Mouse (Mus musculus): ENCODE results near the gene Pigu. TPM values are rescaled to one million over a fixed set of nuclear protein-coding genes. Genes with fewer than 3 reads are reported as not detected.

Pigu gene
- polyA plus RNA-seq, 1 experiment from 2014 or later: 63.6 TPM

DNA sequence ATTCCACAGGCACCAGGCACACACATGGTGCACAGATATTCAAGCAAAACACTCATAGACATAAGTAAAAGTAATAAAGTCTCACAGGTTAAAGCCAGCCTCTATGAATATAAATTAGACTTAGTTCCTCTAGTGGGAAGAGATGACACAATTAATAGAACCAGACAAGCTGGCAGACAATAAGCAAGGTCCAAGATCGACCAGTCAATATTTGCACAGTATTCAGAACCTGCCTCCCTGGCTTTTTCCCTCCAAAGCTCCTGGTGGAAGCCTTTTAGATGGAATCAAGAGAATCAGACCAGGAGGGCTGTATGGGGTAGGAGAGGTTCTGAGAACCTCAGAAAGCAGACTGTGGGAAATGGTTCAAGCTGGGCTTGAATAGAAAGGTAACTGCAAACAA lies 16.7 kb upstream of the Pigu start:
- H3K36me3 ChIP-seq (ENCODE audit: control insufficient read depth, insufficient read depth, low read length): no peaks in the 10 kb centered on the region
- H3K27me3 ChIP-seq (replicated peaks; ENCODE audit: control insufficient read depth, insufficient read depth, low read length): no peaks in the 10 kb centered on the region
- no peak overlapping the region for H3K27ac ChIP-seq (ENCODE audit: low read depth, low read length)
- ATAC-seq (no peak), DNase-seq (ENCODE audit: low spot score) (no peak)
- H3K9me3 ChIP-seq (replicated peaks; ENCODE audit: control insufficient read depth, low read length): no peaks in the 10 kb centered on the region
- H3K4me2 ChIP-seq (ENCODE audit: low read length): no peak overlapping the region
- H3K4me3 ChIP-seq (ENCODE audit: low read depth, low read length): no peak overlapping the region
- no peaks in the 10 kb centered on the region for H3K4me1 ChIP-seq (ENCODE audit: control insufficient read depth, insufficient read depth, low read length)
- H3K9ac ChIP-seq (ENCODE audit: low read length): no peak overlapping the region
- 80% methylated on average over 1 of the region's 1 CpGs for WGBS

DNA sequence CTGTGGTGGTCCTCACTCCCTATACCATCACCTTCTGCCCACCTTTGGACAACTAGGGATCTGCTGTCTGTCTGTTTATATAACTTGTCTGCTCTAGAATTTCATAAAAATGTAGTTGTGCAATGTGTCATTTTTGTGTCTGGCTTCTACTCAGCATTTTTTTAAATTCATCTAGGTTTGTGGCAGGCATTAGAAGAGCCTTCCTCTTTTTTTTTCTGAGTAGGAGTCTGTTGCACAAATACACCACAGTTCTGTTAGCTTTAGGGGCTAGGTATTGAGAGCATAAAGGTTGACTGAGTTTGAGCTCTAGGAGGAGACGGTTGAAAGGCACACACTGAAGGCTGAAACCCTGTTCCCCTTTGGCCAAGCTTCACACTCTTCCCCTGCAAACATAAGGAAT lies 16.1 kb upstream of the Pigu start:
- H3K4me1 ChIP-seq (ENCODE audit: control insufficient read depth, insufficient read depth, low read length): no peaks in the 10 kb centered on the region
- 71% methylated on average over 1 of the region's 1 CpGs for WGBS
- no peak for DNase-seq (ENCODE audit: low spot score)
- H3K27ac ChIP-seq (ENCODE audit: low read depth, low read length): no peak overlapping the region
- ATAC-seq: no peak
- no peaks in the 10 kb centered on the region for H3K9me3 ChIP-seq (replicated peaks; ENCODE audit: control insufficient read depth, low read length)
- H3K36me3 ChIP-seq (ENCODE audit: control insufficient read depth, insufficient read depth, low read length): no peaks in the 10 kb centered on the region
- H3K4me3 ChIP-seq (ENCODE audit: low read depth, low read length): no peak overlapping the region
- H3K9ac ChIP-seq (ENCODE audit: low read length): no peak overlapping the region
- H3K4me2 ChIP-seq (ENCODE audit: low read length): no peak overlapping the region
- H3K27me3 ChIP-seq (replicated peaks; ENCODE audit: control insufficient read depth, insufficient read depth, low read length): no peaks in the 10 kb centered on the region

DNA sequence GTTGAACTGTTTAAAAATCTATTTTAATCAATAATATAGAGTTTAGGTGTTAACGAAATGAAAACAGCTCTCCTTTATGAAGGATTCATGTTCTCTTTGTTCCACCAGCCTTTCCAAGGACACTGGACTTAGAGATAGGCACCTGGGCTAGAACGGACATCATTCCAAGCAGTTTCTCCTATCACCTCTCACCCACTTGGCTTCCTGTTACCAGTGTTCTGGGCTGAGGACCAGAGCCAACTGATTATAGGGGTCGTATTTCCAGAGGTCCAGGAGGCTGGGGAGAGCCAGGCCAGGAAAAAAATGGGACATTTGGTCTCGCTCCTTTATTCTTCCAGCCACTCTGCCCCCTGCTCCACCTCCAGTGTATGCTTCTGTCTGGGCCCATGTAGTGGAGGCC lies 15.2 kb upstream of the Pigu start:
- ATAC-seq: no peak

GRCm38 (mm10) chr2:155369333-155369883 lies 12.2 kb upstream of the Pigu start:
- H3K4me3 ChIP-seq (ENCODE audit: low read depth, low read length): no peak overlapping the region
- WGBS: 66% methylated on average over 7 of the region's 7 CpGs
- H3K4me2 ChIP-seq (ENCODE audit: low read length): no peak overlapping the region
- ATAC-seq (no peak), DNase-seq (ENCODE audit: low spot score) (peak; percentile 56)
- H3K9ac ChIP-seq (ENCODE audit: low read length): no peak overlapping the region
- H3K9me3 ChIP-seq (replicated peaks; ENCODE audit: control insufficient read depth, low read length): no peaks in the 10 kb centered on the region
- no peak overlapping the region for H3K27ac ChIP-seq (ENCODE audit: low read depth, low read length)
- H3K27me3 ChIP-seq (replicated peaks; ENCODE audit: control insufficient read depth, insufficient read depth, low read length): no peaks in the 10 kb centered on the region
- H3K36me3 ChIP-seq (ENCODE audit: control insufficient read depth, insufficient read depth, low read length): no peaks in the 10 kb centered on the region
- H3K4me1 ChIP-seq (ENCODE audit: control insufficient read depth, insufficient read depth, low read length): no peaks in the 10 kb centered on the region

More for the DNA sequence above, 15.2 kb upstream of the Pigu start:
- WGBS: 73% methylated on average over 4 of the region's 4 CpGs
- Histone ChIP-seq H3K9ac (ENCODE audit: low read length) (no peak overlapping the region), H3K4me3 (ENCODE audit: low read depth, low read length) (no peak overlapping the region), H3K4me2 (ENCODE audit: low read length) (no peak overlapping the region), H3K9me3 (replicated peaks; ENCODE audit: control insufficient read depth, low read length) (no peaks in the 10 kb centered on the region), H3K4me1 (ENCODE audit: control insufficient read depth, insufficient read depth, low read length) (no peaks in the 10 kb centered on the region), H3K27ac (ENCODE audit: low read depth, low read length) (no peak overlapping the region), H3K27me3 (replicated peaks; ENCODE audit: control insufficient read depth, insufficient read depth, low read length) (no peaks in the 10 kb centered on the region), H3K36me3 (ENCODE audit: control insufficient read depth, insufficient read depth, low read length) (no peaks in the 10 kb centered on the region)
- DNase-seq (ENCODE audit: low spot score): no peak

DNA sequence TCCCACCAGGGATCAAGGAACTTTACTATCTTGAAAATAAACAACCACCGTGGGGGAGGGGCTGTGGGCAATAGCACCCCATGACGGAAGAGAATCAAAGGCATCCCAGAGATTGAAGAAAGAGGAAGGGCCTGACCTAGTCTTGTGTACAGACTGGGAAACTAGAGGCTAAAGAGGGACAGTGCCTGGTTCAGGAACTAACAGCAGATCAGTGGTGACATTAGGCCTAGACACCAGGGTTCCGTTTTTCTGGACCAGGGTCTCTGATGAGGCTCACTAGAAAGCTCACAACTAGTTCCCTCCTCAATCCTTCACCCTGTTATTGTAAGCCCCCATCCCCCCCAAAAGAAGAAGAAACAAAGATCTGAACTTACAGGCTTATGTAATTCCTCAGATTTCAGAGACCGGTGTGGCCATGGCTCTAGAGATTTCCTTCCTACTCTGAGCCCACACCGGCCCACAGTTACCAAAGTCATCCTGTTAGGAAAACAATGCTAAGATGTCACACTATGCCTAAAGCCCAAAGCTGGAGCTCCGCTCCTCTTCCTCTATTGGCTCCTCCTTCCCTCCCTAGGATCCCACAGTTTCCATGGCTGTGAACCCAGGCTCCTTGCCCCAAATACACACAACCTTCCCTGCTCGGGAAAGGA lies 10.5 kb upstream of the Pigu start:
- 83% methylated on average over 7 of the region's 7 CpGs for WGBS

DNA sequence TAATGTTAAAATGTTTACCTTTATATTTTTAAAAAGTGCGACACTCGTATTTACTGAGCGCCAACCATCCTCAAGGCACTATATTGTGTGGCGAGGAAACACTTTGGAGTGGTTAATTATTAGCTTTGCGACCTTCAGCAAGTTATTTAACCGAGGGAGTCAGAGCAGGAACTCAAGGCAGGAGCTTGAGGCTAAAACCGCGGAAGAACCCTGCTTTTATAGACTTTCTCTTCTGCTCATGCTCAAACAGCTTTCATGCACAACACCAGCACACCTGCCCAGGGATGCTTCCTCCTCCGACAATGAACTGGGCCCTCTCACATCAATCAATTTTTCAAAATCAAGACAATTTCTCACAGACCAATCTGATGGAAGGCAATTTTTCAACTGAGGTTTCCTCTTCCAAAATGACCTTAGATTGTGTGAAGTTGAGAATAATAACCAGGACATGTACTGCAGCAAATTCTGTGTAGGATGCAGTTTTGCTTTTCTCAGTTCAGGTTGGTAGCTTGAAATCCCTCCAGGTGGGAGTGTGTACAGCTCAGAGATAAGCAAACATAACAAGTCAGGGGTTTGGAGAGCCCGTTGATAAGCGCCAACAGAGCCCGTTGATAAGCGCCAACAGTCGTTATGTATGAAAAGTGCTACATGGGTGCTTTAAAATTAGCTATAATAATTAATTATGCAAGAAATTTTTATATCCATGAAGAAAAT lies 613 bp upstream of the Pigu start:
- Histone ChIP-seq H3K9me3 (replicated peaks; ENCODE audit: control insufficient read depth, low read length) (no peaks in the 10 kb centered on the region), H3K4me1 (ENCODE audit: control insufficient read depth, insufficient read depth, low read length) (peaks cover 7% of the 10 kb centered on the region; the same call in 1 of the 2 replicates), H3K27ac (ENCODE audit: low read depth, low read length) (peak overlapping the region; percentile 55), H3K36me3 (ENCODE audit: control insufficient read depth, insufficient read depth, low read length) (no peaks in the 10 kb centered on the region), H3K4me2 (ENCODE audit: low read length) (peak overlapping the region; percentile 78), H3K9ac (ENCODE audit: low read length) (peak overlapping the region; percentile 62), H3K4me3 (ENCODE audit: low read depth, low read length) (peak overlapping the region; percentile 89), H3K27me3 (replicated peaks; ENCODE audit: control insufficient read depth, insufficient read depth, low read length) (no peaks in the 10 kb centered on the region)
- ATAC-seq: peak; percentile 43
- no peak for DNase-seq (ENCODE audit: low spot score)
- 33% methylated on average over 14 of the region's 14 CpGs for WGBS

More for the DNA sequence above, 10.5 kb upstream of the Pigu start:
- Histone ChIP-seq H3K36me3 (ENCODE audit: control insufficient read depth, insufficient read depth, low read length) (no peaks in the 10 kb centered on the region), H3K9me3 (replicated peaks; ENCODE audit: control insufficient read depth, low read length) (no peaks in the 10 kb centered on the region), H3K4me3 (ENCODE audit: low read depth, low read length) (no peak overlapping the region), H3K4me2 (ENCODE audit: low read length) (no peak overlapping the region), H3K9ac (ENCODE audit: low read length) (no peak overlapping the region), H3K27ac (ENCODE audit: low read depth, low read length) (no peak overlapping the region), H3K4me1 (ENCODE audit: control insufficient read depth, insufficient read depth, low read length) (no peaks in the 10 kb centered on the region), H3K27me3 (replicated peaks; ENCODE audit: control insufficient read depth, insufficient read depth, low read length) (no peaks in the 10 kb centered on the region)
- no peak for ATAC-seq
- DNase-seq (ENCODE audit: low spot score): no peak

GRCm38 (mm10) chr2:155354402-155354801 lies 2.8 kb downstream of the Pigu start:
- WGBS: 91% methylated on average over 3 of the region's 3 CpGs
- ATAC-seq: no peak
- H3K9me3 ChIP-seq (replicated peaks; ENCODE audit: control insufficient read depth, low read length): no peaks in the 10 kb centered on the region
- no peak overlapping the region for H3K4me2 ChIP-seq (ENCODE audit: low read length)
- H3K36me3 ChIP-seq (ENCODE audit: control insufficient read depth, insufficient read depth, low read length): no peaks in the 10 kb centered on the region
- no peak overlapping the region for H3K4me3 ChIP-seq (ENCODE audit: low read depth, low read length)
- no peak overlapping the region for H3K27ac ChIP-seq (ENCODE audit: low read depth, low read length)
- no peak for DNase-seq (ENCODE audit: low spot score)
- no peak overlapping the region for H3K9ac ChIP-seq (ENCODE audit: low read length)
- no peaks in the 10 kb centered on the region for H3K27me3 ChIP-seq (replicated peaks; ENCODE audit: control insufficient read depth, insufficient read depth, low read length)
- peaks cover 7% of the 10 kb centered on the region; the same call in 1 of the 2 replicates for H3K4me1 ChIP-seq (ENCODE audit: control insufficient read depth, insufficient read depth, low read length)

- no peak overlapping the region for H3K27ac ChIP-seq (ENCODE audit: low read depth, low read length)
- DNase-seq (ENCODE audit: low spot score) (no peak), ATAC-seq (no peak)
- no peaks in the 10 kb centered on the region for H3K4me1 ChIP-seq (ENCODE audit: control insufficient read depth, insufficient read depth, low read length)
- H3K36me3 ChIP-seq (ENCODE audit: control insufficient read depth, insufficient read depth, low read length): peaks cover 13% of the 10 kb centered on the region; the same call in 1 of the 2 replicates
- 78% methylated on average over 1 of the region's 1 CpGs for WGBS
- H3K9ac ChIP-seq (ENCODE audit: low read length): no peak overlapping the region
- H3K4me3 ChIP-seq (ENCODE audit: low read depth, low read length): no peak overlapping the region
- no peaks in the 10 kb centered on the region for H3K9me3 ChIP-seq (replicated peaks; ENCODE audit: control insufficient read depth, low read length)
- H3K4me2 ChIP-seq (ENCODE audit: low read length): no peak overlapping the region
- H3K27me3 ChIP-seq (replicated peaks; ENCODE audit: control insufficient read depth, insufficient read depth, low read length): no peaks in the 10 kb centered on the region
Measured at GRCm38 (mm10) chr2:155346670-155347069, 10.6 kb downstream of the Pigu start.

GRCm38 (mm10) chr2:155340166-155340565 lies 17.1 kb downstream of the Pigu start:
- Histone ChIP-seq H3K4me2 (ENCODE audit: low read length) (no peak overlapping the region), H3K9ac (ENCODE audit: low read length) (no peak overlapping the region), H3K4me3 (ENCODE audit: low read depth, low read length) (no peak overlapping the region), H3K4me1 (ENCODE audit: control insufficient read depth, insufficient read depth, low read length) (no peaks in the 10 kb centered on the region), H3K27me3 (replicated peaks; ENCODE audit: control insufficient read depth, insufficient read depth, low read length) (no peaks in the 10 kb centered on the region), H3K9me3 (replicated peaks; ENCODE audit: control insufficient read depth, low read length) (no peaks in the 10 kb centered on the region), H3K27ac (ENCODE audit: low read depth, low read length) (no peak overlapping the region), H3K36me3 (ENCODE audit: control insufficient read depth, insufficient read depth, low read length) (peaks cover 22% of the 10 kb centered on the region)
- no peak for DNase-seq (ENCODE audit: low spot score)
- no peak for ATAC-seq

Data from forebrain, embryonic 14.5 days (tissue).